17 mouse cellular contexts compared by ENCODE assay signal in genomic region chr1:143727701-143728445, GRCm38 (mm10).
"Had no signal": no experiment of that assay in that cellular context is flagged by ENCODE, and none has a peak within 500 bp of the region (broad histone marks: within the 10 kb centered on the region; RNA-seq: fewer than 3 reads in every experiment).

No protein-coding gene starts in this region.

- ATAC-seq: liver, postnatal 0 days; midbrain, embryonic 15.5 days had no signal

- DNase-seq: kidney, adult 18-20 months; kidney, postnatal 14 days; liver, embryonic 13.5 days; liver, postnatal 0 days; lung, postnatal 14 days; retina, postnatal 1 day; right cerebral cortex, postnatal 14 days; thymus, postnatal 4 days had no signal

- H3K36me3 ChIP-seq: limb, embryonic 15.5 days; liver, embryonic 13.5 days; lung, embryonic 15.5 days; midbrain, embryonic 15.5 days; neural tube, embryonic 12.5 days had no signal

- H3K4me1 ChIP-seq: limb, embryonic 15.5 days; lung, embryonic 15.5 days; midbrain, embryonic 15.5 days; neural tube, embryonic 12.5 days had no signal

- H3K9me3 ChIP-seq: limb, embryonic 15.5 days; liver, embryonic 13.5 days; lung, embryonic 15.5 days; midbrain, embryonic 15.5 days; neural tube, embryonic 12.5 days had no signal

- H3K27me3 ChIP-seq: limb, embryonic 15.5 days; liver, embryonic 13.5 days; lung, embryonic 15.5 days; megakaryocyte, embryonic 14.5 days; midbrain, embryonic 15.5 days; neural tube, embryonic 12.5 days had no signal

- H3K4me2 ChIP-seq: limb, embryonic 15.5 days; liver, embryonic 13.5 days; lung, embryonic 15.5 days; midbrain, embryonic 11.5 days; midbrain, embryonic 15.5 days; neural tube, embryonic 12.5 days had no signal

- H3K9ac ChIP-seq: limb, embryonic 15.5 days; liver, embryonic 13.5 days; liver, postnatal 0 days; lung, embryonic 15.5 days; midbrain, embryonic 15.5 days; neural tube, embryonic 12.5 days had no signal

- H3K27ac ChIP-seq: left cerebral cortex, adult 2 months; limb, embryonic 15.5 days; liver, embryonic 13.5 days; lung, embryonic 15.5 days; macrophage; midbrain, embryonic 15.5 days; neural tube, embryonic 12.5 days; stomach, postnatal 0 days had no signal

- H3K4me3 ChIP-seq: left cerebral cortex, adult 2 months; limb, embryonic 15.5 days; liver, embryonic 13.5 days; lung, embryonic 15.5 days; megakaryocyte, embryonic 14.5 days; midbrain, embryonic 15.5 days; neural tube, embryonic 12.5 days had no signal
